In the genomic region with DNA sequence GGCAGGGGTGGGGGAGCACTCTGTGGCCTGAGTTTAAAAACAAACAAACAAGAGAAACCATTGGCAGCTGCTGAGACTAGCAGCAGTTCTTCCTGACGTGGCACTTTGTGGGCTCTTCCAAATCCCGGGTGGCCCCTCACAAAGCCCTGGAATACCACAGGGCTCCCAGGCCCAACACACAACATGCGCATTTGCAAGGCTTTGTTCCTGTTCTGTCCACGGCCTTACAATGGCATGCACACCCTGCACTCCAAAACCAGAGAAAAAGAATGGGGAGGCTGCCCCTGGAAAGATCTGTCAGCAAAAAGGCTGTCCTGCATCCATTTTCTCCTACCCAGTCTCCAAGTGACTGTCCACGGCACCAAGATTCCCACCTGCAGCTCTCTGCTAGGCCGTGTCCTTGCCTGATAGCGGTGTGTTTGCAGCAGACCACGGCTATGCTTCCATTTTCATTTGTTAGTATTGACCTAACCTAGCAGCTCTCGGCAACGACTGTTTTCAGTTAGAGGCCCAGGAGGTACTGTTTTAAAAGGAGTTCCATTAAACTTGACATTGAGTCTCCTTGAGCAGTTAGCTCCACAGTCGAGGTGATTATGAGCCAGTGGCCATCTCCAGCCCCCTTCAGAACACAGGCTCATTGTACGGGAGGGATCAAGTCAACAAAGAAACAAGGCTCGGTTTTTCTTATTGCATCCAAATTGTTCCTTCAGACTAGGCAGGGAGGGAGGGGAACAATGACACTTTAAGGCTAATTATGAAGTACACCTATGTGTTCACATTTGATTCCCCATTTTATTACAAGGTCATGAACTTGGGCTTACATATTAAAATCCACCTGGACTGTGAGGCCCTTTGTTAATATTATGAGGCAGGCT, we compare ENCODE assay signal across 8 mouse cellular contexts.
A peak's percentile ranks its signal among the peaks of the same experiment; 100 is the strongest.
DNase-seq lines count a peak whose midpoint lies in the region; ATAC-seq and TF ChIP-seq lines count a peak whose summit lies in the region.
"Had no signal": no experiment of that assay in that cellular context is flagged by ENCODE, and none has a peak within 500 bp of the region (broad histone marks: within the 10 kb centered on the region; RNA-seq: fewer than 3 reads in every experiment).

No protein-coding gene starts in this region.

- no peak overlapping the region for H3K4me3 ChIP-seq in hindbrain, embryonic 10.5 days
- H3K4me3 ChIP-seq in hindbrain, embryonic 14.5 days (replicated peaks; ENCODE audit: low read length), result no peak overlapping the region
- H3K4me3 ChIP-seq in E14TG2a.4 (replicated peaks; ENCODE audit: low read length), result 0 out of 2 replicates have a peak overlapping the region, but pooled peaks have one; percentile 10
- H3K4me3 ChIP-seq in intestine, embryonic 15.5 days (replicated peaks), result no peak overlapping the region
- no peak overlapping the region for H3K4me3 ChIP-seq in liver, embryonic 12.5 days

- no peak overlapping the region for H3K4me2 ChIP-seq in hindbrain, embryonic 14.5 days (replicated peaks)
- no peak overlapping the region for H3K4me2 ChIP-seq in intestine, embryonic 15.5 days (replicated peaks)
- H3K4me2 ChIP-seq in liver, embryonic 12.5 days, result no peak overlapping the region

- no peaks in the 10 kb centered on the region for H3K36me3 ChIP-seq in hindbrain, embryonic 10.5 days
- no peaks in the 10 kb centered on the region for H3K36me3 ChIP-seq in hindbrain, embryonic 14.5 days (replicated peaks; ENCODE audit: control insufficient read depth, insufficient read depth)
- no peaks in the 10 kb centered on the region for H3K36me3 ChIP-seq in E14TG2a.4 (ENCODE audit: insufficient read depth, low read length)
- H3K36me3 ChIP-seq in intestine, embryonic 15.5 days, result no peaks in the 10 kb centered on the region
- H3K36me3 ChIP-seq in liver, embryonic 12.5 days, result no peaks in the 10 kb centered on the region

- peaks cover 48% of the 10 kb centered on the region for H3K4me1 ChIP-seq in hindbrain, embryonic 10.5 days (replicated peaks)
- peaks cover 12% of the 10 kb centered on the region; the same call in 1 of the 2 replicates for H3K4me1 ChIP-seq in hindbrain, embryonic 14.5 days (replicated peaks; ENCODE audit: control insufficient read depth, insufficient read depth, low read length)
- peaks cover 24% of the 10 kb centered on the region for H3K4me1 ChIP-seq in E14TG2a.4 (replicated peaks; ENCODE audit: low read depth, low read length)
- peaks cover 22% of the 10 kb centered on the region for H3K4me1 ChIP-seq in intestine, embryonic 15.5 days (replicated peaks)
- peaks cover 17% of the 10 kb centered on the region for H3K4me1 ChIP-seq in liver, embryonic 12.5 days

- no peaks in the 10 kb centered on the region for H3K9me3 ChIP-seq in hindbrain, embryonic 10.5 days
- H3K9me3 ChIP-seq in hindbrain, embryonic 14.5 days (ENCODE audit: control insufficient read depth, low read length), result no peaks in the 10 kb centered on the region
- peaks cover 9% of the 10 kb centered on the region; the same call in 1 of the 2 replicates for H3K9me3 ChIP-seq in E14TG2a.4 (ENCODE audit: low read length)
- no peaks in the 10 kb centered on the region for H3K9me3 ChIP-seq in intestine, embryonic 15.5 days
- no peaks in the 10 kb centered on the region for H3K9me3 ChIP-seq in liver, embryonic 12.5 days (replicated peaks)

- H3K27me3 ChIP-seq in hindbrain, embryonic 10.5 days (ENCODE audit: insufficient read depth, poor library complexity, severe bottlenecking), result no peaks in the 10 kb centered on the region
- no peaks in the 10 kb centered on the region for H3K27me3 ChIP-seq in hindbrain, embryonic 14.5 days (ENCODE audit: control insufficient read depth, insufficient read depth, low read length)
- no peaks in the 10 kb centered on the region for H3K27me3 ChIP-seq in E14TG2a.4 (ENCODE audit: insufficient read depth, low read length)
- no peaks in the 10 kb centered on the region for H3K27me3 ChIP-seq in intestine, embryonic 15.5 days (replicated peaks)
- no peaks in the 10 kb centered on the region for H3K27me3 ChIP-seq in liver, embryonic 12.5 days (replicated peaks)

- TF ChIP-seq CTCF in E14TG2a.4 (conservative IDR thresholded peaks at IDR 0.05; ENCODE audit: low read length), result no peak

- WGBS in hindbrain, embryonic 10.5 days, result 43% methylated on average over 13 of the region's 13 CpGs
- 41% methylated on average over 13 of the region's 13 CpGs for WGBS in hindbrain, embryonic 14.5 days
- 49% methylated on average over 13 of the region's 13 CpGs for WGBS in intestine, embryonic 15.5 days
- 64% methylated on average over 13 of the region's 13 CpGs for WGBS in liver, embryonic 12.5 days (ENCODE audit: insufficient replicate concordance)

- no peak for ATAC-seq in hindbrain, embryonic 14.5 days (ENCODE audit: low FRiP score)
- ATAC-seq in intestine, embryonic 15.5 days, result no peak
- ATAC-seq in activated CD4-positive, CD25-positive, alpha-beta regulatory T cell, adult 4 months, result no peak
- no peak for ATAC-seq in liver, embryonic 12.5 days

- no peak overlapping the region for H3K9ac ChIP-seq in hindbrain, embryonic 14.5 days
- H3K9ac ChIP-seq in intestine, embryonic 15.5 days, result no peak overlapping the region
- no peak overlapping the region for H3K9ac ChIP-seq in liver, embryonic 12.5 days

- H3K27ac ChIP-seq in hindbrain, embryonic 10.5 days, result peak overlapping the region; percentile 75
- no peak overlapping the region for H3K27ac ChIP-seq in hindbrain, embryonic 14.5 days
- peak overlapping the region; percentile 25; the same call in 1 of the 2 replicates for H3K27ac ChIP-seq in intestine, embryonic 15.5 days
- H3K27ac ChIP-seq in liver, embryonic 12.5 days, result no peak overlapping the region

- DNase-seq in hindbrain, embryonic 10.5 days (ENCODE audit: low spot score), result no peak
- DNase-seq in hindbrain, embryonic 14.5 days (ENCODE audit: low spot score), result no peak
- peak; percentile 66 for DNase-seq in ZHBTc4 (ENCODE audit: low read depth, low spot score)
- DNase-seq: thymus, postnatal 14 days had no signal

Comparison
In these comparisons a context has a peak if more than half of its experiments do, and no peak if none do; other contexts are left out.
1. H3K27ac ChIP-seq: peak in hindbrain, embryonic 10.5 days (single experiment) and intestine, embryonic 15.5 days (single experiment); none in hindbrain, embryonic 14.5 days (single experiment) and liver, embryonic 12.5 days (single experiment).